Mouse (Mus musculus): ENCODE data around the gene Numb. TPM values are rescaled to one million over a fixed set of nuclear protein-coding genes. Genes with fewer than 3 reads are reported as not detected.

The Numb gene
- total and polyA plus RNA-seq, 3 experiments = 8.4 to 14.6 TPM; not detected in 1

- no peak for TF ChIP-seq E2F4 (IDR thresholded peaks at IDR 0.05; ENCODE audit: borderline replicate concordance, low read depth, low read length)
These were observed 28.7 kb upstream of the Numb start, which contains the start of gene Riox1 (continued) for GRCm38 (mm10) chr12:83950493-83950839.

DNA sequence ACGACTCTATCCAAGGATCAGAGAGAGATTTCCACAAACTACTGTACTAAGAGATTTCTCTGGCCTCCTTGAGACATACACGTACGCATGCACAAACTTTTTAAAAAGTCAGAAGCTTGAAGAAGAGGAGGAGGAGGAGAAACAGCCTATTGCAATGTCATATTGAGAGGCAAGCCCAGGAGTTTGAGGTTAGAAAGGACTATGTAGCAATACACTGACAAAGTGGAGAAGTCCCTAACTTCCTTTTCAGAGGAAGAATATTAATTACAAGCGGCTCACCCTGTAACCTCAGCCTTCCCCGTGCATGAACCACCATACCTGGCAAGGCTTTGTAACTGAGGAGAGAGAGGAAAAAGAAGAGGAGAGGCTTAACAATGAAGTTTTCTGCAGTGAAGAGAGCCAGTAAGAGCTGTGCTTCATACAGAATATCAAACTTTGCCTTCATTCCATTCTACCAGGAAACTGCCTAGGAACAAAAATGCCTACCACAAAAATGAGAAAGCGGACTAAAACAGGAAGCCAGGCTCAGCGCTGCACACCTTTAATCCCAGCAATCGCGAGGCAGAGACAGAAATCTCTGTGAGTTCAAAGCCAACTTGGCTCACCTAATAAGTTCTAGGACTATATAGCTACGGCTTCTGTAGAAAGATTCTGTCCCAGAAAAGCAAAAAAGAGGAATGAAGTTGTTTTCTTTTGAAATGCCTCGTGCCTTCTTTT lies 28.2 kb upstream of the Numb start:
- DNase-seq (ENCODE audit: low read depth, low spot score) = peak; percentile 83
- Histone ChIP-seq H3K4me3 (ENCODE audit: control insufficient read depth in 1 of 2, insufficient read depth in 1 of 2, low read depth in 2 of 2, low read length in 2 of 2) (peak overlapping the region; percentile 70 to 74), H3K27ac (ENCODE audit: control insufficient read depth, low read depth, low read length) (peak overlapping the region; percentile 82), H3K79me2 (ENCODE audit: control insufficient read depth, insufficient read depth, low read length, poor library complexity) (peaks cover 39% of the 10 kb centered on the region), H3K9ac (ENCODE audit: control insufficient read depth, low read depth, low read length, poor library complexity, severe bottlenecking) (peak overlapping the region; percentile 86), H3K4me1 (ENCODE audit: control insufficient read depth in 1 of 2, insufficient read depth in 2 of 2, low read length in 2 of 2) (peaks cover 2 to 26% of the 10 kb centered on the region in 2 experiments; a peak in 3 of 4 replicates), H3K27me3 (ENCODE audit: control insufficient read depth in 1 of 2, insufficient read depth in 2 of 2, low read length in 2 of 2) (no peaks in the 10 kb centered on the region), H3K9me3 (replicated peaks; ENCODE audit: insufficient read depth, low read length) (no peaks in the 10 kb centered on the region), H3K36me3 (ENCODE audit: control insufficient read depth in 1 of 2, insufficient read depth in 2 of 2, low read length in 2 of 2) (peaks cover 0 to 32% of the 10 kb centered on the region in 2 experiments; a peak in 2 of 4 replicates)
- TF ChIP-seq MAZ (IDR thresholded peaks at IDR 0.05; ENCODE audit: low read depth, low read length) = no peak
- no peak for TF ChIP-seq MAFK (IDR thresholded peaks at IDR 0.05; ENCODE audit: borderline replicate concordance, low read depth, low read length)
- peak; percentile 32; the same call in 1 of the 2 replicates for TF ChIP-seq ZMIZ1 (IDR thresholded peaks at IDR 0.05; ENCODE audit: low read depth, low read length)
- no peak for TF ChIP-seq HCFC1 (IDR thresholded peaks at IDR 0.05; ENCODE audit: low read depth, low read length)
- no peak; the same call in 1 of the 2 replicates for TF ChIP-seq BHLHE40 (IDR thresholded peaks at IDR 0.05; ENCODE audit: borderline replicate concordance, low read depth, low read length)
- TF ChIP-seq NRF1 (IDR thresholded peaks at IDR 0.05; ENCODE audit: insufficient read depth, low read depth, low read length, poor library complexity, severe bottlenecking) = 0 out of 2 replicates have a peak, but pooled peaks have one; percentile 25
- TF ChIP-seq MYC (IDR thresholded peaks at IDR 0.05; ENCODE audit: low read depth, low read length) = 0 out of 2 replicates have a peak, but pooled peaks have one; percentile 17

DNA sequence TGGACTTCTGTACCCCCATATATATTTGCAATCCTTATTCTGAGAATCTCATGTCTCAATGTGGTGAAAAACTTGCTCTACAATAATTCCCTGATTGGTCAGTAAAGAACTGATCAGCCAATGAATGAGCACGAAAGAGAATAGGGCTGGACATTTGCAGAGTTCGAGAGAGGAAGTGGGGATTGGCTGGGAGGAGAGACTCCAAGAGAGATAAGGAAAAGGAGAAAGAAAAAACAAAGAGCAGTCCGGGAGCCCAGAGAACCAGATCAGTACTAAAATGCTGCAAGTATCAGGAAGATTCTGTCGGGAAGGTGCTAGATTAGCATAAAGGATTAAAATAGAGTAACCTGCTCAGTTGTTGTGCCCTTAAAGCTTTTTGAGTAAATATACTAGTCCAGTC lies 27.3 kb upstream of the Numb start:
- H3K79me2 ChIP-seq (ENCODE audit: control insufficient read depth, insufficient read depth, low read length, poor library complexity) = peaks cover 36% of the 10 kb centered on the region
- peak; percentile 93 for DNase-seq (ENCODE audit: low read depth, low spot score)
- H3K9ac ChIP-seq (ENCODE audit: control insufficient read depth, low read depth, low read length, poor library complexity, severe bottlenecking) = peak overlapping the region; percentile 86
- peaks cover 0 to 25% of the 10 kb centered on the region in 2 experiments; a peak in 2 of 4 replicates for H3K36me3 ChIP-seq (ENCODE audit: control insufficient read depth in 1 of 2, insufficient read depth in 2 of 2, low read length in 2 of 2)
- no peaks in the 10 kb centered on the region for H3K27me3 ChIP-seq (ENCODE audit: control insufficient read depth in 1 of 2, insufficient read depth in 2 of 2, low read length in 2 of 2)
- peaks cover 2 to 26% of the 10 kb centered on the region in 2 experiments; a peak in 3 of 4 replicates for H3K4me1 ChIP-seq (ENCODE audit: control insufficient read depth in 1 of 2, insufficient read depth in 2 of 2, low read length in 2 of 2)
- H3K4me3 ChIP-seq (ENCODE audit: control insufficient read depth in 1 of 2, insufficient read depth in 1 of 2, low read depth in 2 of 2, low read length in 2 of 2) = peak overlapping the region; percentile 70 to 74
- peak overlapping the region; percentile 82; the same call in 1 of the 2 replicates for H3K27ac ChIP-seq (ENCODE audit: control insufficient read depth, low read depth, low read length)
- no peaks in the 10 kb centered on the region for H3K9me3 ChIP-seq (replicated peaks; ENCODE audit: insufficient read depth, low read length)
- no peak for TF ChIP-seq MYC (IDR thresholded peaks at IDR 0.05; ENCODE audit: low read depth, low read length)
- no peak for TF ChIP-seq CTCF (IDR thresholded peaks at IDR 0.05 in 2 of 3, conservative IDR thresholded peaks at IDR 0.05 in 1 of 3; ENCODE audit: control insufficient read depth in 1 of 3, insufficient read depth in 1 of 3, low read depth in 2 of 3, low read length in 3 of 3, poor library complexity in 1 of 3, severe bottlenecking in 1 of 3)
- no peak for TF ChIP-seq ZC3H11A (IDR thresholded peaks at IDR 0.05; ENCODE audit: low read depth, low read length)
- TF ChIP-seq UBTF (IDR thresholded peaks at IDR 0.05; ENCODE audit: borderline replicate concordance, insufficient read depth, low read depth, low read length) = no peak
- no peak for TF ChIP-seq CHD1 (IDR thresholded peaks at IDR 0.05; ENCODE audit: low read depth, low read length)
- TF ChIP-seq USF2 (IDR thresholded peaks at IDR 0.05; ENCODE audit: borderline replicate concordance in 1 of 2, insufficient read depth in 1 of 2, low read depth in 1 of 2, low read length in 2 of 2) = no peak
- TF ChIP-seq RCOR1 (IDR thresholded peaks at IDR 0.05; ENCODE audit: low read depth, low read length) = 0 out of 2 replicates have a peak, but pooled peaks have one; percentile 29
- no peak for TF ChIP-seq POLR2AphosphoS2 (IDR thresholded peaks at IDR 0.05; ENCODE audit: low read length)
- TF ChIP-seq POLR2AphosphoS5 (IDR thresholded peaks at IDR 0.05; ENCODE audit: borderline replicate concordance, low read depth, low read length) = no peak
- TF ChIP-seq CHD2 (IDR thresholded peaks at IDR 0.05; ENCODE audit: low read length) = no peak
- TF ChIP-seq SIN3A (IDR thresholded peaks at IDR 0.05; ENCODE audit: low read length) = peak; percentile 83
- TF ChIP-seq ELF1 (IDR thresholded peaks at IDR 0.05; ENCODE audit: low read depth, low read length) = peak; percentile 71
- no peak for TF ChIP-seq E2F4 (IDR thresholded peaks at IDR 0.05; ENCODE audit: borderline replicate concordance, low read depth, low read length)
- TF ChIP-seq JUND (IDR thresholded peaks at IDR 0.05; ENCODE audit: low read depth, low read length) = no peak
- TF ChIP-seq MEF2A (IDR thresholded peaks at IDR 0.05; ENCODE audit: extremely low read depth, insufficient replicate concordance, low read depth, low read length, poor library complexity, severe bottlenecking) = no peak
- peak; percentile 34; the same call in 1 of the 2 replicates for TF ChIP-seq MXI1 (IDR thresholded peaks at IDR 0.05; ENCODE audit: low read depth, low read length)
- no peak for TF ChIP-seq MAFK (IDR thresholded peaks at IDR 0.05; ENCODE audit: borderline replicate concordance, low read depth, low read length)
- peak in 1 of 2 experiments; percentile 46; a peak in 1 of 4 replicates for TF ChIP-seq POLR2A (IDR thresholded peaks at IDR 0.05; ENCODE audit: control insufficient read depth in 1 of 2, insufficient read depth in 1 of 2, low read depth in 1 of 2, low read length in 2 of 2, poor library complexity in 1 of 2)
- peak; percentile 83; the same call in 1 of the 2 replicates for TF ChIP-seq TBP (IDR thresholded peaks at IDR 0.05; ENCODE audit: low read depth, low read length)
- no peak for TF ChIP-seq RAD21 (IDR thresholded peaks at IDR 0.05; ENCODE audit: low read depth, low read length)
- peak; percentile 56; the same call in 1 of the 2 replicates for TF ChIP-seq ZMIZ1 (IDR thresholded peaks at IDR 0.05; ENCODE audit: low read depth, low read length)
- no peak for TF ChIP-seq KAT2A (conservative IDR thresholded peaks at IDR 0.05; ENCODE audit: low read depth, low read length)

All from MEL (cell line).